Mouse (Mus musculus) regulatory T cell (primary cell): Measurements from ENCODE around the gene Mmp19.

Experiments
- in situ Hi-C: fragments of 300-600 bp; cut with MboI, MseI; formaldehyde crosslinking; loops from one replicate; pipeline ENCODE4 v1.15.1; 2025; ENCODE audit warnings: high pct_unique_total_duplicates

Gene Mmp19

GRCm38 (mm10) chr10:128790398-128791124 is at the start of gene Mmp19:
Mmp19 (plus strand) TSS chr10:128790910.
- in situ Hi-C loops, result no loop called here

DNA sequence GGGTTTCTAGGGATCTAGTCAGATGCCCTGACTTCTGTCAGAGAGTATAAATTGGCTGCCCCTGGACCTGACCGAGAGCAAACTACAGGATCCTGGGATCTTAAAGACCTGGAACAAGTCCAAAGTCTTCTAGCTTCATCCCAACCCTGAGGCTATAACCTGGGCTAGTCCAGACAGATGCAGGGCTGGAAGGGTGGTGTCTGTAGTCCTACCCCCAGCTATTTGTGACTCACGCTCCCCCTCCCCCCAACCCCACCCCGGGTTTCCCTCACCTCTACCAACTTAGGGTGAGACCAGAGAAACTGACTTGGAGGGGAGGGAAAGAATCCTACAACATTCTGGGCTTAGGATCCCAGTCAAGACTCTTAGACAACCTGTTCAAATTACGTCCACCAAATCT is 48.1 kb upstream of the Mmp19 start:
- in situ Hi-C loops, result no loop called here

DNA sequence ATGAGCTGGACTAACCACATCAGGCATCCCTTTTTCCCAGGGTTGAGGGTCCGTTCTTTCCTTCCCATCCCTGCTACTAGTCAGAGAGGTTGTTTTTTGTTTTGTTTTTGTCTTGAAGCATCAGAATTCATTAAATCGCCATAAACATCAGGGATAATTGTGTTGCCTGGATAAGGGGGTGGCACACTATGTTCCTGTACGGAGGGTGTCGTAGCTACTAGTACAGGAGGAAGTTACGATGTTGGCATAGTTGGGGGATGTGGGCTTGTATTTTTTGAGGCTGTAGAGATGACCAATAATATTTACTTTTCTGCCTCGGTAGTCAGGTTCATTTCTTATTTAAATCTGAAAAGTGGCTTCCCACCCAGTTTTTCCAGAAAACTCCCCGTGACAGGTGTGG is 47.5 kb upstream of the Mmp19 start:
- in situ Hi-C loops, result no loop called here

DNA sequence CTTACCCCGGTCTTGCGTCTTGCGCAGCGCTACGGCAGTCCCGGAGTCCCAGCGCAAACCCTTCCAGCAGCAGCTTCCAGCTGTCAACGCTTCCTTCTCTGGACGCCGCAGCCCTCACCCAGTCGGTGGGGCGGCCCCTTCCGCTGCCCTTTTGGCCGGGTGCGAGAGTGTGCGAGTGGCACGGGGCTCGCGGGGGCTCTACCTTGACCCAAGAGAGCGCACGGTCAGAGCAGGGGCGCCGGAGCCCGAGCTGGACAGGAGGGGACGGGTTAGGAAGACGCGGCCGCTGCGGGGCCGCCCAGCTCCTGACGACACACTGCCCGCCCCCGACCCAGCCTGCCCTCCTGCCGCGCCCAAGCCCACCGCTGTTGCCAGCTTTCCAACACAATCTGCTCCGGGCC is 46.9 kb upstream of the Mmp19 start:
- in situ Hi-C loops, result no loop called here

DNA sequence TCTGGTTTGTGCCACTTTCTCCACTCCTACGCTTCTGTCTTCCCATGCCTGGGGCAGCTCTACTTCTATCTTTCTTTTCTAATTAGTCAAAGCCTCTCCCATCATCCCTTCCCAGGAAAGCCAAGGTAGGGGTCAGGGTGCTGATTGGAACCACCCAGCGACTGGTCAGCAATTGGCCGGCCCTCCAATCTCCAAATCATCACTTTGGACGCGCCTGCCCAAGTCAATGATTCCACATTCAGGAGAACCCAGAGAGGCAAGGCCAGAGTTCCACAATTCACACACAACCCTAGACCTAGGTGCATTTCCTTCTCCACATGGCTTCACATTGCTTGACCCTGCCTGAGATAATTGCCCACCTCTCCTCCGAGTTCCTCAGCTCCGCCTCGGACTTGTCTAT is 46.5 kb upstream of the Mmp19 start:
- in situ Hi-C loops, result no loop called here

DNA sequence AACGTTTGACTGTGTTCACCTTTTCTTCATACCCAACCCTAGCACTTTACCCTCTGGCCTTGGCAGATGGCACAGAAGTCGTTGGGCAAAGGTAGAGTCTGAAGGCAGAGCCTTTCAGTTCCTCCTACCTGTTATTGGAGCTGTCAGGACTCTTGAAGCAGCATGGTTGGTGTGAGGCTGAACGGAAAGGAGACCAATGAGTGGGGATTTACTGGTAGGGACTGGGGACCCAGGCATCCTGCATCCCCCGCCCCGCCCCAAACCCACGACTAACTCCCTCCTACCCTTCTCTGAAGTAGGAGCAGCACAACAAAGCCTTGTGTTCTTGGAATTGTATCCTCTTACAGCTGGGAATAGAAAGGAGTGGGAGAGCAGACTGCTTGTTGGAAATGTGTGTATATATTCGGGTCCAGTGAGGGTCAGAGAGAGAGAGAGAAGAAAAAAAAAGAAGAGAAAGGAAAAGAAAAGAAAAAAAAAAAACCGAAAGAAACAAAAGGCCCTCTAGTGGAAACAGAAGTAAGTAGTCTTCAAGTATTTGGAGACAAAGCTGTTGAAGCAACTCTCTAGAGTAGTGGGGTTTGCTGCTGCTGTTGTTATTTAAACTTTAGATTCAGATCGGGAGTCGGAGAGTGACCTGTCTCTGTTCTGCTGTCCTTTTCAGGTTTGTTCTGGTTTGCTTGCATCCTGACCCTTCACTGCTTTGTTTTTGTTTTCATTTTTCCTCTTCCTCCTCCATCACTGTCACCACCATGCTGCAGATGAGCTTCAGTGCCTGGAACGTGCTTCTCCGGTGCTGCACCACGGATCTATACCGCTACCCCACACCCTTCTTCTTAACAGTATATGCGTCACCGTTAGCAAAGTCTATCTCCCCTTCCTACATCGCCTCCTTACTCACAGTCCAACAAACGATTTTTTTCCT is 45.8 kb upstream of the Mmp19 start, which contains the start of gene Dgka:
Gene Dgka (minus strand): TSS at position 176 of the 922 bp plus-strand sequence.
- in situ Hi-C loops, result no loop called here

DNA sequence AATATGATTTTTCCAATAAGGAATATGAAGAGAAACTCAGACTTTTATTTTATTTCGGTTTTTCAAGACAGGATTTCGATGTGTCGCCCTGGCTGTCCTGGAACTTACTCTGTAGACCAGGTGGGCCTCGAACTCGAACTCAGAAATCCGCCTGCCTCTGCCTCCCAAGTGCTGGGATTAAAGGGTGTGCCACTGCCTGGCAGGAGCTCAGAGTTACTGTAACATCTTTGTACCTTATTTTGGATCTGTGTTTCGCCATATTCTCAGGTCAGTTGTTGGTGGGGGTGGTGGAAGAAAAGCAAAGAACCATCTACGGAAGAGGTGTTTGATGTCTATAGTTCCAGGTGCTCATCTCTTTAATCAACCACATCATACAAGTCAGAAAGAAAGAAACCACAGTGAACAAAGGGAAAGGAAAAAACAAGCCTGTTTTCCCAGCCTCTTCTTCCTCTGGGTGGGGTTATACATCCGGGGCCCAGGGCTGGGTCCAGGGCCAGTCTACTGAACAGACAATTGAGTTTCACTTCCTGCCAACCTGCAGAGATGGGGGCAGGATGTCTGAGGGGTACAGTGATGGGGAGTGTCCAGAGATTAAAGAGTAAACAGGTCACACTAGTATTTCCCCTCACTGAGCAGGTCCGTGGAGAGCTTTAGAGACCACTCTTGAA is 44.6 kb upstream of the Mmp19 start:
- in situ Hi-C loops, result no loop called here

DNA sequence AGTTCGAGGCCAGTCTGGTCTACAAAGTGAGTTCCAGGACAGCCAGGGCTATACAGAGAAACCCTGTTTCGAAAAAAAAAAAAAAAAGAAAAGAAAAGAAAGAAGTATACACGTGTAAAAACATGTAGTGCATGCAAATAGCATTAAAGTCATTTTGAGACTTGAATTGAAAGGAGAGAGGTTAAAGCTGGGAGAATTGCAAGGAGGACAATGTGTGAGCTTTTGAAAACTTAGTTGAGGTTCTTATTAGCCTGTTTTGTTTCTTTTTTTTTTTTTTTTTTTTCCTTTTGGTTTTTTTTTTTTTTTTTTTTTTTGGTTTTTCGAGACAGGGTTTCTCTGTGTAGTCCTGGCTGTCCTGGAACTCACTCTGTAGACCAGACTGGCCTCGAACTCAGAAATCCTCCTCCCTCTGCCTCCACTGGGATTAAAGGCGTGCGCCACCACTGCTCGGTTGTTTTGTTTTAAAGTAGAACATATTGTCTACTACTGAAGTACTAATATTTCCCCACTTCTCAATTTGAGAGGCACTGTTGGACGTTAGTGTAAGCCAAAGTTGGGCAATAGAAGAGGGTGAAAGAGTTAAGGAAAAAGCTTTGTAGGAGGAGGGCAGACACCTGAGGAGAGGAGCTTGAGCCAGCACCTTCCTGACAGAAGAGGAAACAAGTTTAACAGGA is 43.6 kb upstream of the Mmp19 start:
- in situ Hi-C loops, result no loop called here

- in situ Hi-C loops, result no loop called here
Observed at GRCm38 (mm10) chr10:128747646-128748251, 43.0 kb upstream of the Mmp19 start, which contains the start of gene Pym1. Pym1 (plus strand) TSS chr10:128747889.

- in situ Hi-C loops, result no loop called here
Observed at GRCm38 (mm10) chr10:128748252-128748864, 42.4 kb upstream of the Mmp19 start.

DNA sequence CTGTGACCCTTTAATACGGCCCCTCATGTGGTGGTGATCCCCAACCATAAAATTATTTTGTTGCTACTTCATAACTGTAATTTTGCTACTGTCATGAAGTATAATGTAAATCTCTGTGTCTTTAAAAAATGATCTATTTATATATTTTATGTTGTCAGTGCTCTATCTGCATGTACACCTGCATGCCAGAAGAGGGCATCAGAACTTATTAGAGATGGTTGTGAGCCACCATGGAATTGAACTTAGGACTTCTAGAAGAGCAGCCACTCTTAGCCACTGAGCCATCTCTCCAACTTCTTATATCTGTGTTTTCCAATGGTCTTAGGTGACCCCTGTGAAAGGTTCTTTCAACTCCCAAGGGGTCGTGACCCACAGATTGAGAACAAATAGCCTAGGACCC is 17.8 kb upstream of the Mmp19 start:
- in situ Hi-C loops, result no loop called here

DNA sequence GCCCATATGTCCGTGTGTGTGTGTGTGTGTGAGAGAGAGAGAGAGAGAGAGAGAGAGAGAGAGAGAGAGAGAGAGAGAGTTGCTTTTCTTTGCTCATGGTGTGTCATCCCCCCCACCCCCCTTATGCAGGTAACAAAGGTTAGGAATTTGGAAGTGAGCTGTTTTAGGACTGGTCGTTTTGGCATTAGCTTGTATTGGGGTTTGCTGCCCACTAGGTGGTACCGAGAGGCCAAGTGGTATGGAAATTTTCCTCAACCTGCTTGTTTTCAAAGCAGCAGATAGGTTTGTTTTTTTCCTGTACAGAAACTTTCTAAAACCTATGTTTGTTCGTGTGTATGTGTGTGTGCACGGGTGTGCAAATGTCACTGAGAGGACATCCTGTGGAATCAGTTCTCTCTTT is 17.0 kb upstream of the Mmp19 start:
- in situ Hi-C loops, result no loop called here

GRCm38 (mm10) chr10:128778441-128778840 is 12.3 kb upstream of the Mmp19 start:
- in situ Hi-C loops, result no loop called here

DNA sequence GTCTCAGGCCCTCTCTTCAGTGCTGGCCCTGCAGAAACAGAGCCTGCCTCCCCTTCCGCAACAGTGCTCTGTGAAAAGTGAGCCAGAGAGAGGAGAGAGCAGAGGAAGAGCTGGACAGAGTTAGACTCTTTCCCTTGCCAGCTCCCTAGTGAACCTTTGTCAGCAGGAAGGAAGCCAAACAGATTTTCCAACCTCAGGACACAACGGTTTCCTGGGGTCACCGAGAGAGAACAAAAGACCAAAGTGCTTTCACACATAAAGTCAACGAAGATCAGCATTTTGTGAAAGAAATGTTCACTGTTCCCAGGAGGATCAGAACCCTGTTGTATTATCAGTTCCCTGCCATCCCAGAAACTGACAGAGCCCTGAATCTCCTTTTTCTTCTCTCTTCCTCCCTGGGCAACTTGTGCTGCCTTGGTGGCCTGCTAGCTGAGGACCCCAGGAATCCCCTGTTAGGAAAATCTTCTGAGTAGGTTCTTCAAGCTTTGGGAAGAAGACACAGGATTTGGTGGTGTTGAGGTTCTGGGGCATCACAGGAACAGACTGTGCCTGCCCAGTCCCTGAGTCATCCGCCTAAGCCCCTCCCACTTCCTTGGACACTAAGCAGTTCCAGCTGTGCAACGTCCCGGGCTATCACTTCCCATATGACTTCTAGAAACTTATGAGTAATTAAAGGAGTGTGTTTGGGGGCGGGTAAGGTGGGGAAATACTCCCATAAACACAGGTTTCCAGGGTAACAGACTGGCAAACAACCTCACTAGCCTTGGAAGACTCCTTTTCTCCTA is 11.5 kb upstream of the Mmp19 start:
- in situ Hi-C loops, result no loop called here

DNA sequence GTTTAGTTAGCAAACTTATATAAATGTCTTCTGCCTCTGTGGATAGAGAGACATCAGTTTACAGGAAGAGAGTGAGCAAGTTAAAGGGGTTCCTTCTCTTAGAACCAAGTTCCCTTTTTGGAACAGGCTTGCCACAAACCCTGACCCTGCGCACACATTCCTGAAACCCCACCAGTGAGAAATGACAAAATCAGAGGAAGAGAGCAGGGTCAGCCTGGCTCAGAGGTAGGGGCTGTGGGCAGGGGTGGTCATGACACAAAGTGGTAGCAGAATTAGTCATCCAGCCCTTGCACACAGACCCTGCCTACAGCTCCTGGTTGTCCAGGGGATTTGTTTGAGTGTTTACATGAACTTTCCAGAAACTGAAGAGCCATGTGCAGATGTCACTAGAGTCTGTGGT is 10.5 kb upstream of the Mmp19 start:
- in situ Hi-C loops, result no loop called here

- in situ Hi-C loops, result no loop called here
Observed at GRCm38 (mm10) chr10:128792041-128792440, 1.3 kb downstream of the Mmp19 start.

GRCm38 (mm10) chr10:128793258-128793657 is 2.5 kb downstream of the Mmp19 start:
- in situ Hi-C loops, result no loop called here

DNA sequence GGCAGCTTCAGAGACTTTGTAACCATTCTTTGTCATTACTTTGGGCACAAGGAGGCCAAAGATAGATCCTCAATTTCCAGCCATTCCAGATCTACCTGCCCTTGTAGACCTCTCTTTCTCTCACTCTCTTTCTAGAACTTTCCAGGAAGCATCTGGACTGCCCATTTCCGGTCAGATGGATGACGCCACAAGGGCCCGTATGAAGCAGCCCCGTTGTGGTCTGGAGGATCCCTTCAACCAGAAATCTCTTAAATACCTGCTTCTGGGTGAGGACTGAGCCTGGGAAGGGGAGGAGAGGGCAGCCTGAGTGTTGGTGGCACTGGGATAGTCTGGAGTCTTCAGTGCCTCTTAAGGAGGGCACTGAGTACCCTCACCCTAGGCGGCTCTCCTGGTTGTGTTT is 3.7 kb downstream of the Mmp19 start:
- in situ Hi-C loops, result no loop called here

GRCm38 (mm10) chr10:128795581-128795980 is 4.9 kb downstream of the Mmp19 start:
- in situ Hi-C loops, result no loop called here

GRCm38 (mm10) chr10:128798676-128799075 is 8.0 kb downstream of the Mmp19 start:
- in situ Hi-C loops, result no loop called here
